Mouse (Mus musculus) myocyte (in vitro differentiated cells): Measurements from ENCODE around the gene B4galt4.

Experiments used
- CEBPB ChIP-seq: IDR thresholded peaks from 2 replicates; pipeline ENCODE4 v1.6.1; 2011; ENCODE audit warnings: mild to moderate bottlenecking, moderate library complexity; ENCODE audit not compliant: poor library complexity, insufficient read depth, severe bottlenecking
- MAX ChIP-seq: IDR thresholded peaks from one replicate; pipeline ENCODE4 v1.6.1; 2011; ENCODE audit warnings: low read depth, mild to moderate bottlenecking, control low read depth
- MYOD1 ChIP-seq, 3 experiments: IDR thresholded peaks; one replicate each; pipeline ENCODE4 v1.6.1; 2011; ENCODE audit warnings: control low read depth in 2 of 3, low read depth in 2 of 3, mild to moderate bottlenecking in 2 of 3, moderate library complexity in 1 of 3; ENCODE audit not compliant: insufficient read length in 2 of 3, control insufficient read depth in 1 of 3
- MYOG ChIP-seq, 3 experiments: IDR thresholded peaks; one replicate each; pipeline ENCODE4 v1.6.1; 2011; ENCODE audit warnings: control low read depth in 2 of 3, low read depth in 2 of 3, mild to moderate bottlenecking in 2 of 3; ENCODE audit not compliant: insufficient read length in 2 of 3, control insufficient read depth in 1 of 3, insufficient read depth in 1 of 3
- POLR2A ChIP-seq: IDR thresholded peaks from one replicate; pipeline ENCODE4 v1.6.1; 2011; ENCODE audit warnings: low read depth, mild to moderate bottlenecking, control low read depth, moderate library complexity; ENCODE audit not compliant: insufficient read length
- POLR2AphosphoS2 ChIP-seq: IDR thresholded peaks from one replicate; pipeline ENCODE4 v1.6.1; 2011; ENCODE audit warnings: low read depth, control low read depth; ENCODE audit not compliant: insufficient read length
- REST ChIP-seq: IDR thresholded peaks from one replicate; pipeline ENCODE4 v1.6.1; 2011; ENCODE audit warnings: mild to moderate bottlenecking, control low read depth, moderate library complexity; ENCODE audit not compliant: insufficient read depth, insufficient read length
- SRF ChIP-seq: IDR thresholded peaks from one replicate; pipeline ENCODE4 v1.6.1; 2011; ENCODE audit warnings: low read depth; ENCODE audit not compliant: control insufficient read depth, insufficient read length
- TCF3 ChIP-seq: IDR thresholded peaks from one replicate; pipeline ENCODE4 v1.6.1; 2011; ENCODE audit warnings: low read depth, control low read depth; ENCODE audit not compliant: insufficient read length
- USF1 ChIP-seq: IDR thresholded peaks from one replicate; pipeline ENCODE4 v1.6.1; 2011; ENCODE audit warnings: low read depth, mild to moderate bottlenecking, control low read depth, moderate library complexity

- TF ChIP-seq REST, result no peak
- no peak for TF ChIP-seq USF1
- TF ChIP-seq POLR2A, result no peak
- no peak for TF ChIP-seq CEBPB
- TF ChIP-seq MAX, result no peak
- no peak for TF ChIP-seq MYOD1 (IDR thresholded peaks at IDR 0.05; ENCODE audit: control insufficient read depth in 1 of 3, insufficient read length in 2 of 3, low read depth in 2 of 3)
- TF ChIP-seq SRF, result no peak
- no peak for TF ChIP-seq MYOG (IDR thresholded peaks at IDR 0.05; ENCODE audit: control insufficient read depth in 1 of 3, insufficient read depth in 1 of 3, insufficient read length in 2 of 3, low read depth in 2 of 3)
- no peak for TF ChIP-seq TCF3
- TF ChIP-seq POLR2AphosphoS2, result no peak
These were observed 56.9 kb downstream of the B4galt4 start for GRCm38 (mm10) chr16:38798957-38799450.
